Mouse (Mus musculus) heart, embryonic 10.5 days (tissue): ENCODE results near the gene Scn1b. TPM values are rescaled to one million over a fixed set of nuclear protein-coding genes. Genes with fewer than 3 reads are reported as not detected.

Source experiments
- DNase-seq: peaks from one replicate; pipeline ENCODE4 v3.0.0-alpha.2; 2017; ENCODE audit warnings: low spot score
- H3K27ac ChIP-seq: fragments of 300-500 bp; sonication (generic); 2 replicates; pipeline ENCODE4 v1.5.1; 2016; ENCODE audit warnings: mild to moderate bottlenecking
- H3K27me3 ChIP-seq: fragments of 300-500 bp; sonication (generic); 2 replicates; pipeline ENCODE4 v1.6.1; 2016; ENCODE audit warnings: mild to moderate bottlenecking; ENCODE audit not compliant: poor library complexity, insufficient read depth, severe bottlenecking
- H3K36me3 ChIP-seq: fragments of 300-500 bp; sonication (generic); 2 replicates; pipeline ENCODE4 v1.6.1; 2016; ENCODE audit warnings: mild to moderate bottlenecking, moderate library complexity
- H3K4me1 ChIP-seq: fragments of 300-500 bp; sonication (generic); 2 replicates; pipeline ENCODE4 v1.6.1; 2016; ENCODE audit warnings: mild to moderate bottlenecking
- H3K4me3 ChIP-seq: fragments of 300-500 bp; sonication (generic); 2 replicates; pipeline ENCODE4 v1.5.1; 2016; ENCODE audit warnings: mild to moderate bottlenecking, moderate library complexity
- H3K9me3 ChIP-seq: fragments of 300-500 bp; sonication (generic); 2 replicates; pipeline ENCODE4 v1.6.1; 2016; ENCODE audit warnings: mild to moderate bottlenecking, moderate library complexity
- WGBS: fragments of 180-500 bp; shearing (Covaris S2); methylation state at CpG from one replicate; pipeline ENCODE4 v1.1.7; 2016; 5-methylcytosine and 5-hydroxymethylcytosine counted together
- polyA plus RNA-seq: library from polyadenylated mRNA; unstranded; fragments of >200 nt; fragmentation: Nextera tagmentation; extraction: Ambion mirVana; gene quantifications from 2 replicates; pipeline ENCODE4 v1.2.1, GENCODE M21; 2016

Scn1b gene
- polyA plus RNA-seq, 1 experiment from 2014 or later: 4.3 TPM

DNA sequence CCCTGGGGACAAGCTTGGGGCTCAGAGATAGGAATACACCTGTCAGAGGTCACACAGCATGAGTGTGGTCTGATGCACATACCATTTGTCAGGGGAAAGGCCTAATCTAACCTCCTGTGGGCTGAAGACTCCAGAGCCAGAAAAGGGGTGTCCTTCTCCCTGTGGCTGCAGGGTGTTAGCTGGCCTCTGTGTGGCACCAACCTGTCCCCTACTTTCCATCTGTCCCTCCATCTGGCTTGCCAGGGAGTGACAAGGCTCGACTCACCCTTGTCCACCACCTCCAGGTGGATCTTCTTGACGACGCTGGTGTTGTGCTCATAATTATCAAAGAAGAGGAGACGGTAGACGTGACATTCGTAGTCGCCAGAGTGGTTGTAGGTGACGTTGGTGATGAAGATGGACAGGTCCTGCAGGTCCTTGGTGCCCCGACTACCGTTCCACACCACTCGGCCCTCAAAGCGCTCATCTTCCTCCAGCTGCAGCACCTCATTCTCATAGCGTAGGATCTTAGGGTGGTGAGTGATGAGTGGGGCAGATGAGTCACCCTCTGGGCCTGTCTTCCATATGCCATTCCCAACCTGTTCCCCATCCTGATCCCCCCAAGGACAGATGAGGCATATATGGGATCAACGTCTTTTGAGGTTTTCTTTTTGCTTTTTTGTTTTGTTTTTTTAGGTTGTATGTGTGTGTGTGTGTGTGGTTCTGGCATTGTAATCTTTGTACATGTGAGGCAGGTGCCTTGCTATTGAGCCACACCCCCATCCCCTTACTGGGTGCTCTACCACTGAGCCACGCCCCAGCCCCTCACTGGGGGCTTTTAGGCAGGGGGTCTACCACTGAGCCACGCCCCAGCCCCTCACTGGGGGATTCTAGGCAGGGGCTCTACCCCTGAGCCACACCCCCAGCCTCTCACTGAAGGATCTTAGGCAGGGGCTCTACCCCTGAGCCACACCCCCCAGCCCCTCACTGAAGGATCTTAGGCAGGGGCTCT, 3.9 kb downstream of the Scn1b start:
- no peak overlapping the region for H3K27ac ChIP-seq
- peaks cover 34% of the 10 kb centered on the region for H3K27me3 ChIP-seq
- H3K9me3 ChIP-seq: no peaks in the 10 kb centered on the region
- DNase-seq: no peak
- no peaks in the 10 kb centered on the region for H3K36me3 ChIP-seq
- no peak overlapping the region for H3K4me3 ChIP-seq
- peaks cover 17% of the 10 kb centered on the region for H3K4me1 ChIP-seq
- WGBS: 79% methylated on average over 16 of the region's 16 CpGs

DNA sequence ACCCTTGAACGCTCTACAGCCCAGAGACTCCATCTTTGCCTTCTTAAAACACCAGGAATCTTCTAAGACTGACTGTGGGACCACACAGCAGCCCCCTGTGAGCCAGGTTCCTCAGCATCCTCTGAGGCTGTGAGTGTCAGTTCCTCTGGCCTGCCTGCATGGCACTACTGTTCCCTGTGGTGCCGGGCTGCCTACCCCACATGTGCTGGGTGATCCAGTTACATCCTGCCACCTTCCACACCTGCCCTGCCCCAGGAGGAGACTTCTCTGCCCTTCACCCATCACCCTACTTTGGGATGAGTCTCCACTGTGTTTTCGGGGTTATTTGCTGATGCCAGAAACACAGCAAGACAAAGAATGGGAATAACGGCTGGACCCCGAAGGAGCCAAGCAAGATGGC, 7.2 kb downstream of the Scn1b start:
- no peak for DNase-seq
- 81% methylated on average over 5 of the region's 5 CpGs for WGBS

DNA sequence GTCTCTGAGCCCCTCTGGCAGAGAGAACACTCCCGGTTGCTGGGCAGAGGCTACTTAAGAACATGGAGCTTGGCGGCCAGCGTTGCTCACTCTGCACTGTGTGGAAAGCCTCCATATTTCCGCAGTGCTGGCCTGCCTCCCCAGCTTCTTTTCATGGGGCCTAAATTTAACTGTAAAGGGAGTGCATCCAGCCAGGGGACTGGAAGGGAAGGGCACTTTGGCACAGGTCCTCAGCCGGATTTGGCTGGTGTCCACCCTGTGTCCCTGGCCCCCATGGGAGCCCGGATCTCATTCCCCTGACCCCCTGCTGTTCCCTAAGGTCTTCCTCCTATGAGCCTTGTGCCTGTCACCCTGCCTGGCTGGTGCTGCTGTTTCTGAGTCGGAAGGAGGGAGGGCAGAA, 8.3 kb downstream of the Scn1b start:
- DNase-seq: no peak
- Histone ChIP-seq H3K36me3 (no peaks in the 10 kb centered on the region), H3K4me1 (peaks cover 37% of the 10 kb centered on the region), H3K9me3 (no peaks in the 10 kb centered on the region), H3K27ac (no peak overlapping the region), H3K4me3 (no peak overlapping the region), H3K27me3 (no peaks in the 10 kb centered on the region)
- 80% methylated on average over 7 of the region's 7 CpGs for WGBS

More for the DNA sequence above, 7.2 kb downstream of the Scn1b start:
- H3K27ac ChIP-seq: no peak overlapping the region
- no peaks in the 10 kb centered on the region for H3K36me3 ChIP-seq
- no peaks in the 10 kb centered on the region for H3K9me3 ChIP-seq
- no peak overlapping the region for H3K4me3 ChIP-seq
- H3K4me1 ChIP-seq: peaks cover 28% of the 10 kb centered on the region
- peaks cover 2% of the 10 kb centered on the region; the same call in 1 of the 2 replicates for H3K27me3 ChIP-seq

DNA sequence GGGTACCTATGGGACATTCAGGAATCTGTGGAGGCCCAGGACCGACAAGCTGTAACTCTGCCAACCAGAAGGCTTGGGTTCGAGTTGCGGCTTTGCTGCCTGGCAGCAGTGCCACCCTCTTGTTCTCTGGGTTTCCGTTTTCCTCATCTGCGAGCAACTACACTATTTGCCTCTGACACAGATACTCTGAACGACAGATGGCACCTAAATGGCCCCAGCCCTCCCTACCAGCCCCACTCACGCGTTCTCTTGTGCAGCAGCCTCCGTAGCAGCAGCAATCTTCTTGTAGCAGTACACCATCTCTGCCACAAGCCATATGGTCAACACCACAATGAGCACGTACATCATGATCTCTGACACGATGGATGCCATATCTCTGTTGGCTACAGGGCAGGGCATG, 9.3 kb downstream of the Scn1b start:
- Histone ChIP-seq H3K4me3 (no peak overlapping the region), H3K27me3 (no peaks in the 10 kb centered on the region), H3K27ac (no peak overlapping the region; the same call in 1 of the 2 replicates), H3K9me3 (no peaks in the 10 kb centered on the region), H3K4me1 (peaks cover 42% of the 10 kb centered on the region), H3K36me3 (no peaks in the 10 kb centered on the region)
- WGBS: 89% methylated on average over 11 of the region's 11 CpGs
- no peak for DNase-seq

DNA sequence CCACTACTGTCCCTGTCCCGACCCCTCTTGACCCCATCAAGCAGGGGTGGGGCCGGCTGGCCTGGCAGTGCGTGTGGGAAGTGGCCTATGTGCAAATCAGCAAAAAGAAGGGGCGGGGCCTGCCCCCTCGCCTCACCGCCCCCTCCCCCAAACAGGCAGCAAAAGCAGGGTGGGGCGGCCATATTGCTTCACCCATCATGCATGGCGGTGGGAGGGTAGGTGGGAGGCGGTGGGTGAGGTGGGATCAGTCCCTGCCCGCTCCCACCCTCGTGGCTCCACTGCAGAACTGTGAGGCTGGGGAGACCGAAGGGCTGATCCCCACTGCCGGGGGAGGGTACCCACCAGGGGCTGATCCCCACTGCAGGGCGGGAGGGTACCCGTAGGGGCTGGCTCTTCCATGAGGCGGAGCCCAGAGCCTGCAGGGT, 10.1 kb downstream of the Scn1b start:
- peaks cover 46% of the 10 kb centered on the region for H3K4me1 ChIP-seq
- H3K27me3 ChIP-seq: no peaks in the 10 kb centered on the region
- no peaks in the 10 kb centered on the region for H3K36me3 ChIP-seq
- peak overlapping the region; percentile 9; the same call in 1 of the 2 replicates for H3K4me3 ChIP-seq
- 40% methylated on average over 16 of the region's 16 CpGs for WGBS
- no peak for DNase-seq
- no peaks in the 10 kb centered on the region for H3K9me3 ChIP-seq
- peak overlapping the region; percentile 86 for H3K27ac ChIP-seq

DNA sequence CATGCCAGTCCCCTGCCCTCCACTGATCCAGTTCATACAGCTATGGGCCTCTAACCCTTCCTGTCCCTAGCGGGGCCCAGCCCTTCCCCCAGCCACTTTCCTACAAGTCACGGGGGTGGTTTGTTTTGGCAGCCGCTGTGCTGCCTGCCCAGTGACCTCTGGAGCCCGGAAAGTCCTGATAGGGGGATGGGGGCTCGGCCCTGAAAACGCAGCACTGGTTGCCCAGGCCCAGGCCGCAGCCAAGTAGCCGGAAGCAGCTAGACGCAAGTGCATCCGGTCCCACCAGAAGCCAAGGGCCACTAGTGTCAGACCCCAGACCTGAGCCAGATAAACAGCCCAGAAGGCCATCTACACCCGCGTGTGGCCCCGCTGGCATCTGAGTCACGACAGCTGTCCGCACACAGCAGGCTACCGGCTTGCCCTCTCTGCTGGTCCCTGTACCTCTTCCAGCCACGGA, 11.2 kb downstream of the Scn1b start:
- Histone ChIP-seq H3K9me3 (no peaks in the 10 kb centered on the region), H3K27ac (peak overlapping the region; percentile 86), H3K4me3 (peak overlapping the region; percentile 42), H3K36me3 (no peaks in the 10 kb centered on the region), H3K27me3 (no peaks in the 10 kb centered on the region), H3K4me1 (peaks cover 55% of the 10 kb centered on the region)
- DNase-seq: peak; percentile 84
- 10% methylated on average over 17 of the region's 17 CpGs for WGBS

DNA sequence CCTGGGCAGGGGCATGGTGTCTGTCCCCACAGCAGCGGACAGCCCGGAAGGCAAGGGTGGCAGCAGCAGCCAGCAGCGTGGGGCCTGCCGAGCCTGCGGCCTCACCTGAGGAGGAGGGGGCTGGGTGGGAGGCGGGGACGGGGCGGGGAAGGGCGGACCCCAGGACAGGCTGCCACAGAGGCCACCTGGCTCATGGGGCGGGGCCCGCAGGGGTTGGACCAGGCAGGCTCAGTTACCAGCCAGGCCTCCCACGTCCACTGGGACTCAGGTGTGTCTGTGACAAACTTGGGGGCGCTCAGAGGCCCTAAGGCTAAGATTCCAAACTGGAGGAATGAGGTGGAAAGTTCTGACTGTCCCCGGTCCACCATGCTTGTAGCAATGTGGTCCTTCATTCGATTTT, 11.6 kb downstream of the Scn1b start, which contains the start of gene Hpn:
Gene Hpn (minus strand): TSS at position 109 of the 400 bp plus-strand sequence.
- no peaks in the 10 kb centered on the region for H3K36me3 ChIP-seq
- H3K27ac ChIP-seq: peak within 1 kb of the TSS; percentile 86
- H3K4me1 ChIP-seq: peaks cover 55% of the 10 kb centered on the region
- peak within 1 kb of the TSS; percentile 42 for H3K4me3 ChIP-seq
- WGBS: 7% methylated on average over 11 of the region's 15 CpGs
- DNase-seq: no peak
- H3K9me3 ChIP-seq: no peaks in the 10 kb centered on the region
- no peaks in the 10 kb centered on the region for H3K27me3 ChIP-seq

DNA sequence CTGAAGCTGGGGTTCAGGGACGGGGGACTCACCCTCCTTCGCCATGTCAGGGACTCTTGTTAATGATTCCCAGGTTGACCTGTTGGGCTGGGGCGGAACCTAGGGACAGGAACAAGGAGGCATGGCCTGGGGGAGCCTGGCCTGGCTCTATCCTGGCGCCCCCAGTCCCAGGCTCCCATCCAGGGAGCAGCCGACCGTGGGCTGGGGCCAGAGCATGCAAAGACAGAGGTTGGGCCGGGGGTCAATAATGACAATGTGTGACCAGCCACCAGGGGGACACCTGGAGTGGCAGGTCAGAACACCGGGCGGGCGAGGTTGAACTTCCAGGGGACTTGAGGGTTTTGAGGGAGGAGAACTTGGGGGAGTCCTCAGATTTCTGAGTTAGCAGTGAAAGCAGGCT, 12.2 kb downstream of the Scn1b start:
- no peaks in the 10 kb centered on the region for H3K36me3 ChIP-seq
- peak overlapping the region; percentile 86 for H3K27ac ChIP-seq
- peak overlapping the region; percentile 42; the same call in 1 of the 2 replicates for H3K4me3 ChIP-seq
- H3K27me3 ChIP-seq: no peaks in the 10 kb centered on the region
- H3K9me3 ChIP-seq: no peaks in the 10 kb centered on the region
- 62% methylated on average over 10 of the region's 10 CpGs for WGBS
- H3K4me1 ChIP-seq: peaks cover 55% of the 10 kb centered on the region
- DNase-seq: no peak

DNA sequence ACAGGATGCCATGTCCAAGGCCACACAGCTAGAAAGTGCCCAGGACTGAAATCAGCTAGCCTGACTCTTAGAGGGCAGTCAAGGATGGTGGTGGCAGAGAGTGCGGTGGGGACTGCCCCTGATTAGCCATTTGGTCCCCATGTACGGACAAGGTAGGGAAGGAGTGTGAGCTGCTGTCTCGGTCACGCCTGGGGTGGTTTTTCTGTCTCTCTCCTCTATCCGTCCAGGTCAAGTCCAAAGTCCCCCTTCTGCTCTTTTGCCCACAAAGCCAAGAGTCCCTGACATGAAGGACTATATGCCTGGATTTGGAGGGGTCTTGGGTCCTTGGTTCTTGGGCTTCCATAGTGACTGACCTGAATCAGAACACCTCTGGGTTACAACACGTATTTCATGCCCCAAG, 13.0 kb downstream of the Scn1b start:
- Histone ChIP-seq H3K27ac (0 out of 2 replicates have a peak overlapping the region, but pooled peaks have one; percentile 5), H3K4me1 (peaks cover 62% of the 10 kb centered on the region), H3K36me3 (no peaks in the 10 kb centered on the region), H3K27me3 (no peaks in the 10 kb centered on the region), H3K9me3 (no peaks in the 10 kb centered on the region), H3K4me3 (no peak overlapping the region)
- DNase-seq: no peak
- WGBS: 70% methylated on average over 6 of the region's 6 CpGs

DNA sequence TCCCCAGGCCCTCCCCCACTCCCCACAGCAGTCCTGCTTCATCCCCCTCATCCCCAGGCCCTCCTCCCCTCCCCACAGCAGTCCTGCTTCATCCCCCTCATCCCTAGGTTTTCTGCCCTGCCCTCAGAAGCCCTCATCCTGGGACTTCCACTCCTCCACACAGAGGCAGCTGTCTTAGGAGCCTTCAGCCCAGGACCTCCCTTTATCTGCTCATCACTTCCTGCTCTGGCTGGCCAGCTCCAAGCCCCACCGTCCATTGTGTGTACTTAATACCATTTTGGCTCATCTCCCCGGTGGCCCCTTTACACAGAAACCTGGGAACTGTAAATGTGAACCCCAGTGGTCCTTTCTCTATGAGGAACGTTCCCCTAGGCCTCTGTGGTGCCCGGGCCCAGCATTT, 14.8 kb downstream of the Scn1b start:
- 40% methylated on average over 4 of the region's 4 CpGs for WGBS
- no peaks in the 10 kb centered on the region for H3K36me3 ChIP-seq

DNA sequence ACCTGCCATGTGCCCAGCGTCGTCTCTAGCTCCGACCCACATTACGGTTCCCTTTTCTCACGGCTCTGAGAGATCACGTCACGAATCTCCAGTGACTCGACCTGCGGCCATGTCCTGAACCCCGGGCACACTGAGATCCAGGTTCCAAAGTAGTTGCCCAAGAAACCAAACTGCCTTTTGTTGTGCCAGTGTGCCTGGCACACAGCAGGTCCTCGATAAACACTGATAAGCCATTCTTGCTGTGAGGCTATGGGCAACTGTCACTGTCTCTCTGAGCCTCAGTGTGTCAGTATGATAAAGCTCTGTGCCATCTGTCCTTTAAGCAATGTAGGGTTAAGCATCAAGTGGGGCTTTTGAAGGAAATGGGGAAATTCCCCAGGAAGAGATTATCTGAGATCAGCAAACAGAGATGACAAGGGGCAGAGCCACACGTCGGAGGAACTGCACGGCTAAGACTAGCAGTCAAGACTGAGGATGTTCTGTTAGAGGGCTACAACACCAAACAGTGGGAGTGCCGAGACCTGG, 15.9 kb downstream of the Scn1b start:
- 70% methylated on average over 15 of the region's 15 CpGs for WGBS
- Histone ChIP-seq H3K4me3 (no peak overlapping the region), H3K27me3 (no peaks in the 10 kb centered on the region), H3K27ac (no peak overlapping the region), H3K9me3 (no peaks in the 10 kb centered on the region), H3K4me1 (peaks cover 48% of the 10 kb centered on the region), H3K36me3 (no peaks in the 10 kb centered on the region)
- DNase-seq: no peak

More for the DNA sequence above, 14.8 kb downstream of the Scn1b start:
- no peak for DNase-seq
- Histone ChIP-seq H3K4me1 (peaks cover 60% of the 10 kb centered on the region), H3K27me3 (no peaks in the 10 kb centered on the region), H3K27ac (peak overlapping the region; percentile 23; the same call in 1 of the 2 replicates), H3K4me3 (no peak overlapping the region), H3K9me3 (no peaks in the 10 kb centered on the region)

DNA sequence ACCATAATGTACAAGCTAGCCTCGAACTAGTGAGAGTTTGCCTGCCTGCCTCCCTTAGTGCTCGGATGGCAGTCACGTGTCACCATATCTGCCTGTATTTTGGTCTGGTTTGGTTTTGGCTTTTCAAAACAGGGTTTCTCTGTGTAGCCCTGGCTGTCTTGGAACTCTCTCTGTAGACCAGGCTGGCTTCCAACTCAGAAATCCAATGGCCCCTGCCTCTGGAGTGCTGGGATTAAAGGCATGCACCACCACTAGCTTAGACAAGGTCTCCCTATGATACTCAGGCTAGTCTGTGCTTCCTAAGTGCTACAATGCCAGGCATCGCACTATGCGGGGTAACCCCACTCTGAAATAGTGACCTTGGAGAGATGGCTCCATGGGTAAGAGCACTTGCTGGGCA, 17.0 kb downstream of the Scn1b start:
- Histone ChIP-seq H3K9me3 (no peaks in the 10 kb centered on the region), H3K27me3 (no peaks in the 10 kb centered on the region), H3K4me3 (no peak overlapping the region), H3K4me1 (peaks cover 43% of the 10 kb centered on the region), H3K27ac (no peak overlapping the region), H3K36me3 (no peaks in the 10 kb centered on the region)
- DNase-seq: no peak
- 80% methylated on average over 5 of the region's 5 CpGs for WGBS

DNA sequence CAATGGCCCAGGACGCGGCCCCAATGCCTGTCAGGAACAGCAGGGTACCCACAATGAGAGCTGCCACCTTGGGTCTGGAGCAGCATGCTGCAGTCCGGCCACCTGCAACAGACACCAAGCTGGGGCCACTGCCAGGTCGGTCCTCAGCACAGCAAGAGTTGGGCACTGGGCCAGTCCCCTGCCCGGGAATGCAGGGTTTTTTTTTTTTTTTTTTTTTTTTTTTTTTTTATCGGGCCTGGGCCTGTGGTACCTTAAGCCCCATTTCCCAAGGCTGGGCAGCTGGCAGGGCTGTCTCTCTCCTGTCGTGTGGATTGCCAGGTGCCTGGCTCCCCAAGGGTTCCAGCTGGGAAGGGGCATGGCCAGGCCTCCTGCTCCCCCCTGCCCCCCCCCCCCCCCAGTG, 17.7 kb downstream of the Scn1b start:
- 38% methylated on average over 7 of the region's 7 CpGs for WGBS
- Histone ChIP-seq H3K27me3 (peaks cover 6% of the 10 kb centered on the region; the same call in 1 of the 2 replicates), H3K9me3 (no peaks in the 10 kb centered on the region), H3K4me3 (no peak overlapping the region), H3K36me3 (no peaks in the 10 kb centered on the region), H3K4me1 (peaks cover 39% of the 10 kb centered on the region), H3K27ac (no peak overlapping the region)
- no peak for DNase-seq
